Mouse (Mus musculus): ENCODE measurements around the gene Fbxl15. TPM values are rescaled to one million over a fixed set of nuclear protein-coding genes. Genes with fewer than 3 reads are reported as not detected.

The Fbxl15 gene
- total and polyA plus RNA-seq, 2 experiments from 2014 or later, result 54.2 to 71.4 TPM

- Histone ChIP-seq H3K4me1 (ENCODE audit: insufficient read depth, low read length) (no peaks in the 10 kb centered on the region; the same call in 1 of the 2 replicates), H3K4me3 (ENCODE audit: low read length) (peak within 1 kb of the TSS; percentile 67), H3K4me2 (ENCODE audit: low read depth, low read length) (peak within 1 kb of the TSS; percentile 91), H3K9me3 (ENCODE audit: low read length) (no peaks in the 10 kb centered on the region), H3K27me3 (ENCODE audit: insufficient read depth, low read length) (no peaks in the 10 kb centered on the region), H3K27ac (peak within 1 kb of the TSS; percentile 94), H3K9ac (replicated peaks; ENCODE audit: low read length) (peak within 1 kb of the TSS; percentile 87), H3K36me3 (ENCODE audit: insufficient read depth, low read length) (no peaks in the 10 kb centered on the region)
- TF ChIP-seq CTCF (IDR thresholded peaks at IDR 0.05; ENCODE audit: low read depth), result no peak
- DNase-seq (ENCODE audit: low spot score), result no peak
- no peak for ATAC-seq
- 53% methylated on average over 10 of the region's 10 CpGs for WGBS
These were observed 22.4 kb downstream of the Fbxl15 start, which contains the start of gene 2310034G01Rik for GRCm38 (mm10) chr19:46350168-46350932. Gene 2310034G01Rik, minus strand, starts transcription at chr19:46350302.

- DNase-seq (ENCODE audit: low spot score), result peak; percentile 96
- Histone ChIP-seq H3K4me2 (ENCODE audit: low read depth, low read length) (peak overlapping the region; percentile 90), H3K9ac (replicated peaks; ENCODE audit: low read length) (peak overlapping the region; percentile 70), H3K27ac (peak overlapping the region; percentile 56; the same call in 1 of the 2 replicates), H3K4me1 (ENCODE audit: insufficient read depth, low read length) (no peaks in the 10 kb centered on the region), H3K36me3 (ENCODE audit: insufficient read depth, low read length) (no peaks in the 10 kb centered on the region), H3K4me3 (ENCODE audit: low read length) (peak overlapping the region; percentile 65), H3K9me3 (ENCODE audit: low read length) (no peaks in the 10 kb centered on the region), H3K27me3 (ENCODE audit: insufficient read depth, low read length) (no peaks in the 10 kb centered on the region)
- no peak for TF ChIP-seq CTCF (IDR thresholded peaks at IDR 0.05; ENCODE audit: low read depth)
- under 1% methylated on average over 29 of the region's 29 CpGs for WGBS
- peak; percentile 93 for ATAC-seq
These were observed 28.7 kb downstream of the Fbxl15 start for GRCm38 (mm10) chr19:46356701-46357138.

GRCm38 (mm10) chr19:46357344-46358280 is 29.6 kb downstream of the Fbxl15 start:
- no peak for DNase-seq (ENCODE audit: low spot score)
- Histone ChIP-seq H3K4me1 (ENCODE audit: insufficient read depth, low read length) (no peaks in the 10 kb centered on the region), H3K27me3 (ENCODE audit: insufficient read depth, low read length) (no peaks in the 10 kb centered on the region), H3K9me3 (ENCODE audit: low read length) (no peaks in the 10 kb centered on the region), H3K27ac (no peak overlapping the region), H3K4me2 (ENCODE audit: low read depth, low read length) (peak overlapping the region; percentile 90), H3K9ac (replicated peaks; ENCODE audit: low read length) (peak overlapping the region; percentile 70), H3K4me3 (ENCODE audit: low read length) (peak overlapping the region; percentile 65), H3K36me3 (ENCODE audit: insufficient read depth, low read length) (no peaks in the 10 kb centered on the region)
- no peak for TF ChIP-seq CTCF (IDR thresholded peaks at IDR 0.05; ENCODE audit: low read depth)
- WGBS, result 18% methylated on average over 25 of the region's 25 CpGs
- no peak for ATAC-seq

- Histone ChIP-seq H3K27ac (no peak overlapping the region), H3K4me3 (ENCODE audit: low read length) (no peak overlapping the region), H3K9me3 (ENCODE audit: low read length) (no peaks in the 10 kb centered on the region), H3K27me3 (ENCODE audit: insufficient read depth, low read length) (no peaks in the 10 kb centered on the region), H3K36me3 (ENCODE audit: insufficient read depth, low read length) (no peaks in the 10 kb centered on the region), H3K4me2 (ENCODE audit: low read depth, low read length) (no peak overlapping the region), H3K4me1 (ENCODE audit: insufficient read depth, low read length) (no peaks in the 10 kb centered on the region), H3K9ac (replicated peaks; ENCODE audit: low read length) (no peak overlapping the region)
- WGBS, result 57% methylated on average over 4 of the region's 4 CpGs
- DNase-seq (ENCODE audit: low spot score) (no peak), ATAC-seq (no peak)
- TF ChIP-seq CTCF (IDR thresholded peaks at IDR 0.05; ENCODE audit: low read depth), result no peak
These were observed 30.4 kb downstream of the Fbxl15 start for GRCm38 (mm10) chr19:46358381-46358780.

DNA sequence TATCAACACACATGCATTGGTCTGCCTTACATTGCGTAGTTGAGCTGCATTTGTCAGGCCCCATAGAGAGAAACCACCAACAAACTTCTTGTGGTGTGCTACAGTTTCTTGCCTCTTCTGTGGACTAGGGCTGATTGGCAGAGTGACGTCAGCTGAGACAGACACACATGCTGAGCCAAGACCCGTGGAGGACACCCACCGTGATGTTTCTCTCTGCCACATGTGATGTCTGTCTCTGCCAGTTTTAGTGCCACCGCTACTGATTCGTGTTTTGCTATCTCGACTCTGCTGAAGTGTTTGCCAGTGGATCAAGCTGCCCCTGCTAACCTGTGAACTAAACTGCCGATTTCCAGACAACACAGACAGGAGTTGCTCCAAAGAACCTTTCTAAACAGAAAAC is 34.1 kb downstream of the Fbxl15 start:
- TF ChIP-seq CTCF (IDR thresholded peaks at IDR 0.05; ENCODE audit: low read depth), result no peak
- ATAC-seq (no peak), DNase-seq (ENCODE audit: low spot score) (no peak)
- no peak overlapping the region for H3K27ac ChIP-seq
- H3K4me3 ChIP-seq (ENCODE audit: low read length), result no peak overlapping the region
- no peak overlapping the region for H3K4me2 ChIP-seq (ENCODE audit: low read depth, low read length)
- H3K9me3 ChIP-seq (ENCODE audit: low read length), result no peaks in the 10 kb centered on the region
- no peak overlapping the region for H3K9ac ChIP-seq (replicated peaks; ENCODE audit: low read length)
- H3K4me1 ChIP-seq (ENCODE audit: insufficient read depth, low read length), result no peaks in the 10 kb centered on the region
- H3K27me3 ChIP-seq (ENCODE audit: insufficient read depth, low read length), result no peaks in the 10 kb centered on the region
- no peaks in the 10 kb centered on the region for H3K36me3 ChIP-seq (ENCODE audit: insufficient read depth, low read length)
- 59% methylated on average over 8 of the region's 8 CpGs for WGBS

DNA sequence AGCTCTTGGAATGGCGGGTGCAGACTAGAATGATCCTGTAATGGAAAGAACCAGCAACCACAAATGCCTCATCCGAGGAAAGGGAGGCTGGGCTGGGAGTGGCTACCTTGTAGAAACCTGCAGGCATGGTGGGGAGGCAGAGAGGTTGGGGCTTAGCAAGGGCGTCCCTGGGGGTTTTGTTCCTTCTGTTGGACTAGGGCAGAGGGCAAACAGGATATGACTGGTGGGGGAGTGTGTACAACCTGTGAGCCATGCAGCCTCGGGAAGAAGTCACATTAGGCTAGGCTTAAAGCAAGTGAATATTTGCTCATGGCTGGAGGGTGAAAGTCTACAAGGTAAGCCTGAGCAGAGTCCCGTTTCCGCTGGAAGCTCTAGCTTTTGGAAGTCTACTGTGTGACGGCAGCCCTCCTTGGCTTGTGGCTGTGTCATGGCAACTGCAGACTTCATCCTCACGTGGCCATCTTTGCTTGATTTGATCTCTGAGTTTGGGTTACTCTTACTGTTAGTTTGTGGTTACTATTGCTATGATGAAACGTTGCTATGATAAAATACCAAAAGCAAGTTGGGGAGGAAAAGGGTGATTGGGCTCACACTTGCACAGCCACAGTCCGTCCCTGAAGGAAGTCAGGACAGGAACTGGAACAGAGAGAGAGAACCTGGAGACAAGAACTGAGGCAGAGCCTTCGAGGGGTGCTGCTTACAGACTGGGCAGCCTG is 35.5 kb downstream of the Fbxl15 start:
- Histone ChIP-seq H3K9me3 (ENCODE audit: low read length) (no peaks in the 10 kb centered on the region), H3K36me3 (ENCODE audit: insufficient read depth, low read length) (no peaks in the 10 kb centered on the region), H3K27me3 (ENCODE audit: insufficient read depth, low read length) (no peaks in the 10 kb centered on the region), H3K4me3 (ENCODE audit: low read length) (no peak overlapping the region), H3K27ac (no peak overlapping the region), H3K4me1 (ENCODE audit: insufficient read depth, low read length) (no peaks in the 10 kb centered on the region), H3K4me2 (ENCODE audit: low read depth, low read length) (no peak overlapping the region), H3K9ac (replicated peaks; ENCODE audit: low read length) (no peak overlapping the region)
- ATAC-seq, result no peak
- DNase-seq (ENCODE audit: low spot score), result no peak
- TF ChIP-seq CTCF (IDR thresholded peaks at IDR 0.05; ENCODE audit: low read depth), result no peak
- WGBS, result 89% methylated on average over 11 of the region's 11 CpGs

Measured in hindbrain, postnatal 0 days (tissue).